Mouse (Mus musculus) forebrain, embryonic 11.5 days (tissue): Measurements from ENCODE around the gene Defa30. TPM values are rescaled to one million over a fixed set of nuclear protein-coding genes. Genes with fewer than 3 reads are reported as not detected.
"Not testable (repeated sequence)": the region's sequence is repeated elsewhere in the genome, so short reads cannot be mapped to it uniquely, and the experiment has no call there.

Source experiments
- ATAC-seq: fragments of 200-750 bp; cut with Nextera tagmentation; replicated peaks from 2 replicates; pipeline ENCODE4 v1.8.0; 2017; ENCODE audit warnings: moderate TSS enrichment; ENCODE audit not compliant: low FRiP score
- DNase-seq: peaks from one replicate; pipeline ENCODE4 v3.0.0-alpha.2; 2017; ENCODE audit warnings: low spot score
- H3K27ac ChIP-seq: fragments of 300-500 bp; sonication (generic); 2 replicates; pipeline ENCODE4 v1.5.1; 2014; ENCODE audit warnings: low read depth, low read length
- H3K27me3 ChIP-seq: fragments of 300-500 bp; sonication (generic); 2 replicates; pipeline ENCODE4 v1.6.1; 2014; ENCODE audit warnings: mild to moderate bottlenecking, low read length, mixed read lengths; ENCODE audit not compliant: control insufficient read depth, insufficient read depth
- H3K36me3 ChIP-seq: fragments of 300-500 bp; sonication (generic); 2 replicates; pipeline ENCODE4 v1.6.1; 2014; ENCODE audit warnings: mild to moderate bottlenecking, low read length, moderate library complexity, mixed read lengths; ENCODE audit not compliant: control insufficient read depth, insufficient read depth
- H3K4me1 ChIP-seq: fragments of 300-500 bp; sonication (generic); replicated peaks from 2 replicates; pipeline ENCODE4 v1.6.1; 2014; ENCODE audit warnings: low read length, mixed read lengths; ENCODE audit not compliant: control insufficient read depth, insufficient read depth
- H3K4me2 ChIP-seq: fragments of 300-500 bp; sonication (generic); 2 replicates; pipeline ENCODE4 v1.6.1; 2014; ENCODE audit warnings: low read depth, mild to moderate bottlenecking, low read length, moderate library complexity, mixed read lengths; ENCODE audit not compliant: severe bottlenecking
- H3K4me3 ChIP-seq: fragments of 300-500 bp; sonication (generic); 2 replicates; pipeline ENCODE4 v1.5.1; 2014; ENCODE audit warnings: low read depth, low read length
- H3K9ac ChIP-seq: fragments of 300-500 bp; sonication (generic); 2 replicates; pipeline ENCODE4 v1.6.1; 2014; ENCODE audit warnings: low read length
- H3K9me3 ChIP-seq: fragments of 300-500 bp; sonication (generic); 2 replicates; pipeline ENCODE4 v1.6.1; 2016; ENCODE audit warnings: low read length, mixed read lengths; ENCODE audit not compliant: control insufficient read depth
- WGBS: fragments of 180-500 bp; shearing (Covaris S2); extraction: QIAGEN DNeasy Blood & Tissue Kit; methylation state at CpG from one replicate; pipeline ENCODE4 v1.1.7; 2014; 5-methylcytosine and 5-hydroxymethylcytosine counted together
- polyA plus RNA-seq: library from polyadenylated mRNA; unstranded; fragments of >200 nt; fragmentation: Nextera tagmentation; extraction: Ambion mirVana; gene quantifications from 2 replicates; pipeline ENCODE4 v1.2.1, GENCODE M21; 2014

Defa30 gene
- not detected in 2 replicates for polyA plus RNA-seq

DNA sequence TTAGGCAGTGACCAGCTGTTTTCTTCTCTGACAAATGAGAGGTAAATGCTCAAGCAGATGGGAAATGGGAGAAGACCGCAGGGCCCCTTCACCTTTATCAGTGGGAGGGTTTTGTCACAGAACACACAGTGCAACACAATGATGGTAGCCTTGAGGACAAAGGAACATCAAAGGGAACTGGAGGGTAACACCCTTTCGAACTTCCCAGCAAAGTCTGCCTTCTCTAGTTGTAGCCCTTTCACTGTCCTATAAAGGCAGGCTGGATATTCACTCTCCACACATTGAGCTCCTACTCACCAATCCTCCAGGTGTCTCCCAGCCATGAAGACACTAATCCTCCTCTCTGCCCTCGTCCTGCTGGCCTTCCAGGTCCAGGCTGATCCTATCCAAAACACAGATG, at the start of gene Defa30:
TSS of gene Defa30 (plus strand) at position 301 of the 400 bp plus-strand sequence.
- WGBS = 54% methylated on average over 3 of the region's 3 CpGs

DNA sequence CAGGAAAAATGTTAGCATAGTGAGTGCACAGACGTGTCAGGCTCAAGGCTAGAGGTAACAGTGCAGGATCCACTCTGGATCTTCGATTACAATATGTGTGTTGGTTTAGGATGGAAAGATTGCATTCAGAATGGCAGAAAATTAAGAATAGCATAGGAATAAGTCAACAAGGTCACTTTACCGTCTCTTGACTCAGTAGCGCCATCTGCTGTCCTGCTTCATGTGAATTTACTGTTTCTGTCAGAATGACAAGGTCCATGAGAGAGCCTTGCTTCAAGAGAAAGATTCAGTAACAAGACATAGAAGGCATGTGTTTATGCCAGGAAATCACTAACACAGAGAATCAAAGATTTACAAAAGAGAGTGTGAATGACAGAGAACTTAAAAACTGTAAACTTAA, 41.3 kb upstream of the Defa30 start:
- ATAC-seq = no peak
- Histone ChIP-seq H3K27ac (no peak overlapping the region), H3K9me3 (peaks cover 3% of the 10 kb centered on the region; the same call in 1 of the 2 replicates), H3K36me3 (no peaks in the 10 kb centered on the region), H3K4me1 (no peaks in the 10 kb centered on the region), H3K4me3 (no peak overlapping the region), H3K4me2 (no peak overlapping the region), H3K9ac (no peak overlapping the region), H3K27me3 (no peaks in the 10 kb centered on the region)
- WGBS = 41% methylated on average over 4 of the region's 4 CpGs
- no peak for DNase-seq

More for the DNA sequence above, at the start of gene Defa30:
- not testable (repeated sequence) for H3K36me3 ChIP-seq, H3K9me3 ChIP-seq, DNase-seq, H3K4me1 ChIP-seq, H3K27ac ChIP-seq, H3K4me3 ChIP-seq, H3K9ac ChIP-seq, H3K4me2 ChIP-seq, H3K27me3 ChIP-seq, ATAC-seq

DNA sequence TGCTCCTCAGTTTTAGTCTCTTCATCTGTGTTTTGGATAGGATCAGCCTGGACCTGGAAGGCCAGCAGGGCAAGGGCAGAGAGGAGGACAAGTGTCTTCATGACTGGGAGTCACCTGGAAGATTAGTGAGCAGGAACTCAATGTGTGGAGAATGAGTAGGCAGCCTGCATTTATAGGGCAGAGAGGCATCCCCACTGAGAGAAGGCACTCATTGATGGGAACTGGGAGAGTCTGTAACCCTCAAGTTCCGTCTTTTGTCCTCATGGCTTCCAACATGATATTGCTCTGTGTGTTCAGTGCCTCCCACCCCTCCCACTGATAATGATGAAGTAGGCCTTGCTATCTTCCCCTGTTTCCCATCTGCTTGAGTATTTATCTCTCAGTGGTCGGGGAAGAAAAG, 38.5 kb upstream of the Defa30 start, which contains the start of gene Gm14851:
TSS of gene Gm14851 (minus strand) at position 101 of the 400 bp plus-strand sequence.
- not testable (repeated sequence) for H3K4me3 ChIP-seq, H3K36me3 ChIP-seq, H3K4me2 ChIP-seq, H3K9ac ChIP-seq, ATAC-seq, H3K27ac ChIP-seq, DNase-seq, H3K27me3 ChIP-seq, H3K4me1 ChIP-seq, H3K9me3 ChIP-seq
- no CpG with 5 or more reads among the region's 2 CpGs for WGBS

DNA sequence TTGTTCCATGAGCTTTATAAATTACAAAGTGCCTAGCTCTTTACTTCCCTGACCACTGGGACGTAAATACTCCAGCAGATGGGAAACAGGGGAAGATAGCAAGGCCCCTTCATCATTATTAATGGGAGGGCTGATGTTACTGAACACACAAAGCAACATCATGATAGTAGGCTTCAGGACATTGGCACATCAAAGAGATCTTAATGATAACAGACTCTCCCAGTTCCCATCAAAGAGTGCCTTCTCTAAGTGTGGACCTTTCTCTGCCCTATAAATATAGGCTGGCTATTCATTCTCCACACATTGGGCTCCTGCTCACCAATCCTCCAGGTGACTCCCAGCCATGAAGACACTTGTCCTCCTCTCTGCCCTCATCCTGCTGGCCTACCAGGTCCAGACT, 27.5 kb downstream of the Defa30 start, which contains the start of gene Defa22:
TSS of gene Defa22 (plus strand) at position 301 of the 400 bp plus-strand sequence.
- H3K9me3 ChIP-seq, ATAC-seq, H3K9ac ChIP-seq, H3K4me1 ChIP-seq, H3K27ac ChIP-seq, DNase-seq, H3K36me3 ChIP-seq, H3K4me3 ChIP-seq, H3K27me3 ChIP-seq, H3K4me2 ChIP-seq: not testable (repeated sequence)
- no CpG with 5 or more reads among the region's 1 CpGs for WGBS

Other genes starting within 250 kb of the Defa30 start
- not detected in 2 replicates for gene Defb33, start 242.0 kb upstream of the Defa30 start, polyA plus RNA-seq
- not detected in 2 replicates for gene Gm15056, start 232.0 kb upstream of the Defa30 start, polyA plus RNA-seq
- not detected in 2 replicates for gene Gm6040, start 212.6 kb upstream of the Defa30 start, polyA plus RNA-seq
- gene AY761185, start 189.9 kb upstream of the Defa30 start, polyA plus RNA-seq = not detected in 2 replicates
- not detected in 2 replicates for gene Defa21, start 109.1 kb upstream of the Defa30 start, polyA plus RNA-seq
- not detected in 2 replicates for gene Defa23, start 79.6 kb upstream of the Defa30 start, polyA plus RNA-seq
- not detected in 2 replicates for gene Defa35, start 69.6 kb upstream of the Defa30 start, polyA plus RNA-seq
- gene Defa25, start 50.2 kb upstream of the Defa30 start, polyA plus RNA-seq = not detected in 2 replicates
- not detected in 2 replicates for gene Gm14851, start 38.6 kb upstream of the Defa30 start, polyA plus RNA-seq
- not detected in 2 replicates for gene Defa22, start 27.6 kb downstream of the Defa30 start, polyA plus RNA-seq
- not detected in 2 replicates for gene Defa31, start 57.0 kb downstream of the Defa30 start, polyA plus RNA-seq
- gene Gm15293, start 66.9 kb downstream of the Defa30 start, polyA plus RNA-seq = not detected in 2 replicates
- gene Gm15292, start 115.1 kb downstream of the Defa30 start, polyA plus RNA-seq = not detected in 2 replicates
- gene Defa27, start 180.9 kb downstream of the Defa30 start, polyA plus RNA-seq = not detected in 2 replicates
- not detected in 2 replicates for gene Defa29, start 192.4 kb downstream of the Defa30 start, polyA plus RNA-seq
- gene Defa2, start 243.9 kb downstream of the Defa30 start, polyA plus RNA-seq = not detected in 2 replicates